Mouse (Mus musculus) cortical plate, adult 2 months (tissue): ENCODE measurements around the gene Sema4d. TPM values are rescaled to one million over a fixed set of nuclear protein-coding genes. Genes with fewer than 3 reads are reported as not detected.

ENCODE experiments used
- H3K27ac ChIP-seq: fragments of 200-500 bp; 2 replicates; pipeline ENCODE4 v1.5.1; 2012; ENCODE audit warnings: low read length, control low read depth, inconsistent platforms; ENCODE audit not compliant: insufficient read depth
- H3K4me1 ChIP-seq: fragments of 200-500 bp; 2 replicates; pipeline ENCODE4 v1.6.1; 2011; ENCODE audit warnings: low read length; ENCODE audit not compliant: control insufficient read depth, insufficient read depth
- H3K4me3 ChIP-seq: fragments of 200-500 bp; 2 replicates; pipeline ENCODE4 v1.5.1; 2011; ENCODE audit warnings: mild to moderate bottlenecking, low read length, control low read depth; ENCODE audit not compliant: insufficient read depth
- CTCF ChIP-seq: fragments of 200-500 bp; IDR thresholded peaks from 2 replicates; pipeline ENCODE4 v1.5.1; 2011; ENCODE audit warnings: mild to moderate bottlenecking, control low read depth, low read length; ENCODE audit not compliant: insufficient read depth; ENCODE audit errors: extremely low read depth
- POLR2A ChIP-seq: fragments of 200-500 bp; IDR thresholded peaks from 2 replicates; pipeline ENCODE4 v1.6.1; 2011; ENCODE audit warnings: mild to moderate bottlenecking, low read length, control low read depth; ENCODE audit not compliant: insufficient read depth; ENCODE audit errors: extremely low read depth
- polyA plus RNA-seq: library from polyadenylated mRNA; depleted of rRNA; stranded (reverse); fragments of >200 nt; gene quantifications from 2 replicates; pipeline ENCODE4 v1.2.3, GENCODE M21; 2012

The Sema4d gene
- polyA plus RNA-seq, 1 experiment, result 99.9 TPM

GRCm38 (mm10) chr13:51815865-51816504 lies 22.4 kb upstream of the Sema4d start:
- H3K27ac ChIP-seq, result no peak overlapping the region
- H3K4me1 ChIP-seq, result no peaks in the 10 kb centered on the region; the same call in 1 of the 2 replicates
- no peak overlapping the region for H3K4me3 ChIP-seq
- TF ChIP-seq POLR2A, result no peak
- TF ChIP-seq CTCF, result peak; percentile 33; the same call in 1 of the 2 replicates

GRCm38 (mm10) chr13:51814646-51815045 lies 21.1 kb upstream of the Sema4d start:
- H3K4me1 ChIP-seq, result no peaks in the 10 kb centered on the region; the same call in 1 of the 2 replicates

GRCm38 (mm10) chr13:51813621-51814615 lies 20.4 kb upstream of the Sema4d start:
- H3K4me1 ChIP-seq, result peaks cover under 1% of the 10 kb centered on the region
- no peak overlapping the region for H3K4me3 ChIP-seq
- no peak for TF ChIP-seq CTCF
- H3K27ac ChIP-seq, result no peak overlapping the region

More at GRCm38 (mm10) chr13:51814646-51815045, 21.1 kb upstream of the Sema4d start:
- TF ChIP-seq POLR2A, result no peak
- Histone ChIP-seq H3K4me3 (no peak overlapping the region), H3K27ac (no peak overlapping the region)

DNA sequence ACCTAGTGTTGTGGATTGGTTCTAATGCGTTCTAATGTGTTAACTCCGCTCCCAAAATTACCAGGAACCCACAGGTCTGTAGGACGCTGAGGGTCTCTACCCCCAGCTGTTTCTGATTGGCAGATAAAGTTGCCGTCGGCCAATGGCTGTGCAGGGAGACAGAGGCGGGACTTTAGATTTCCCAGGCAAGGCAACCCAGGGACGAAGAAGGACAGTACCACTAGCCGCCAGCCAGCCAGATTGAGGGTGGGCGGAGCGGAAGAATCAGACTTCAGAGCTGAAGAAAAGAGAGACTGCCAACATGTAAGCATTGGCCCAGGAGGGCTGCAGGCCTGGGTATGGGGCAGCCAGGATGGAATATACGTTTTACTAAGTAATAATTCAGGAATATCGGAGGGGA lies 14.6 kb upstream of the Sema4d start:
- Histone ChIP-seq H3K4me3 (no peak overlapping the region), H3K4me1 (peaks cover 4% of the 10 kb centered on the region; the same call in 1 of the 2 replicates), H3K27ac (no peak overlapping the region)
- no peak for TF ChIP-seq POLR2A
- TF ChIP-seq CTCF, result no peak

GRCm38 (mm10) chr13:51806220-51806619 lies 12.7 kb upstream of the Sema4d start:
- Histone ChIP-seq H3K4me3 (no peak overlapping the region), H3K27ac (no peak overlapping the region), H3K4me1 (peaks cover 4% of the 10 kb centered on the region; the same call in 1 of the 2 replicates)
- TF ChIP-seq POLR2A (no peak), CTCF (no peak)

GRCm38 (mm10) chr13:51805634-51806033 lies 12.1 kb upstream of the Sema4d start:
- Histone ChIP-seq H3K4me1 (peaks cover 4% of the 10 kb centered on the region; the same call in 1 of the 2 replicates), H3K4me3 (no peak overlapping the region), H3K27ac (0 out of 2 replicates have a peak overlapping the region, but pooled peaks have one; percentile 25)
- no peak for TF ChIP-seq POLR2A
- no peak for TF ChIP-seq CTCF

GRCm38 (mm10) chr13:51800921-51801320 lies 7.4 kb upstream of the Sema4d start:
- no peak overlapping the region for H3K27ac ChIP-seq
- peaks cover 2% of the 10 kb centered on the region; the same call in 1 of the 2 replicates for H3K4me1 ChIP-seq
- H3K4me3 ChIP-seq, result no peak overlapping the region
- TF ChIP-seq CTCF, result no peak
- no peak for TF ChIP-seq POLR2A

DNA sequence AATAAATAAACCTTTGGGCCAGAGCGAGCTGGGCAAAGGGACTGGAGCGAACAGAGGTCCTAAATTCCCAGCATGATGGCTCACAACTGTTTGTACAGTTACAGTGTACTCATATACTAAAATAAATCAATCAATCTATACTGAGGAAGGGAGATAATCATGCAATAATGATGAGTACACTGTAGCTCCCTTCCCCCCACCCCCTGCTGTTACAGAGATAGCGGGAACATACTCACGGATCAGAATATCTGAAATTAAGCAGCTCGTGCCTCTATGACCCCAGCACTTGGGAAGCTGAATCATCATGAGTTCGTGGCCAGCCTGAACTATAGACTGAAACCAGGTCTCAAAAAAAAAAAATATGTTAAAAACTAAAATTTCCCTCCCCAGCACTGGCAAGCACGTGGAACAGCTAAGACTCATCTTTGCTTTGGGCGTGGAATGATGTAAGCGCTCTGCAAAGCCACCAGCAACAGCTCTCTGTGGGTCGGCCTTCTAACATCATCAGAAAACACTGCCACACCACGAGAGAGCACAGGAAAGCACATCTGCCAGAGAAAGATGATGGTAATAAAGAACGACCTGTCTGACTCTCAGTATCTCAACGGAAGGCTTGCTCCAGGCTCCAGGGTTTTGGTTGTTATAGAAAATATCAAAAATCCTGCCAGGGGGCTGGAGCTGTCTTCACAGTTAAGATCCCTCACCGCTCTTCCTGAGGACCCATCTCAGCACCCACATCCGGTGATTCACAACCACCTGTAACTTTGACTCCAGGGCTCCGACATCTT lies 6.4 kb upstream of the Sema4d start:
- H3K27ac ChIP-seq, result no peak overlapping the region
- TF ChIP-seq POLR2A, result no peak
- no peak for TF ChIP-seq CTCF
- H3K4me1 ChIP-seq, result no peaks in the 10 kb centered on the region
- no peak overlapping the region for H3K4me3 ChIP-seq

DNA sequence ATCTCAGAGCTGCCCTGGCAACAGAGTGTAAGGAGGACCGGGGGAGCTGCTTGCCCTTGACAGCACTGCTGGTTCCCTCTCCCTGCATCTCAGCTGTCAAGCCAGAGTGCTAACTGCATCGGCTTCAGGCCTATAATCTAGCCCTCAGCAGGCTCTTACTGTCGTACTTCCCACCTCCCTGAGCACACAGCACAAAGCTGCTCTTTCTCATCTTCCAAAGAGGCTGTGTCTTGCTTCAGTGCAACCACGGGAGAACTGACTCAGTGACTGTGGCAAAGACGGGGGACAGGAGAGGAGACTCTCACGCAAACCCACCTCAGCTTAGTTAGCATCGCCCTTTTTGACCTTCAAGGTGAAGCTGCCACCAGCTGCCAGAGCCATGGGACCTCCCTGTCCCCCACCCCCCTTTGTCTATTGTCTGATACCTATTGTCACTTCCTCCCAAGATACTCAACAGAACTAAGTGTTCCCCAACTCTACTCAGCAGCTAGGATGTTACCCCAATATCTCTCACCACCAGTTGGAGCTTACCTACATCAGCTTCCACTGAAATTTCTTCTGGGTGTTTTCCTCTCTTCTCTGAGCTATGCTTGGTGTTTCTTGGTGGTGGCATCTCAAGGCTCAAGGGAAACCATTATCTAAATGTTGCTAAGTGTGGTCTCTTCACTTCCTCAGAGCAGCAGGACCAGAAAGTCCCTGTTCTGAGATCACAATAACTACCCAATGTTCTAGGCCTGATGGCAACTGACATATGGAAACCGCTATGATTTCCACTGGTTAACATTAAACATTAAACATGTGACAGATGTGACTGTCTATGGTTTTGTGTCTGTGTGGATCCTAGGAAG lies 4.6 kb upstream of the Sema4d start:
- H3K4me3 ChIP-seq, result no peak overlapping the region
- no peaks in the 10 kb centered on the region for H3K4me1 ChIP-seq
- no peak overlapping the region for H3K27ac ChIP-seq
- TF ChIP-seq POLR2A (no peak), CTCF (no peak)
